Mouse (Mus musculus): Measurements from ENCODE around the gene Net1.
"Not testable (repeated sequence)": the region's sequence is repeated elsewhere in the genome, so short reads cannot be mapped to it uniquely, and the experiment has no call there.

Gene Net1

GRCm38 (mm10) chr13:3917571-3918311 lies at the start of gene Net1, which contains the start of gene Tubal3:
Gene Net1 (minus strand): TSS chr13:3918220.
Gene Tubal3 (plus strand): TSS chr13:3918274.
- DNase-seq (ENCODE audit: extremely low spot score, low read depth, low spot score) = peak; percentile 71

GRCm38 (mm10) chr13:3951198-3951914 lies 33.3 kb upstream of the Net1 start:
- DNase-seq (ENCODE audit: extremely low spot score, low read depth, low spot score) = no peak

- DNase-seq (ENCODE audit: extremely low spot score, low read depth, low spot score) = no peak
Measured at GRCm38 (mm10) chr13:3949477-3949876, 31.5 kb upstream of the Net1 start.

- no peak for DNase-seq (ENCODE audit: extremely low spot score, low read depth, low spot score)
Measured at GRCm38 (mm10) chr13:3947267-3947666, 29.2 kb upstream of the Net1 start.

GRCm38 (mm10) chr13:3945249-3945648 lies 27.2 kb upstream of the Net1 start, which contains the start of gene Ucn3:
Gene Ucn3 (minus strand): TSS chr13:3945349.
- no peak for DNase-seq (ENCODE audit: extremely low spot score, low read depth, low spot score)

- DNase-seq (ENCODE audit: extremely low spot score, low read depth, low spot score) = no peak
Measured at GRCm38 (mm10) chr13:3944699-3945098, 26.7 kb upstream of the Net1 start.

GRCm38 (mm10) chr13:3926046-3926445 lies 8.0 kb upstream of the Net1 start:
- no peak for DNase-seq (ENCODE audit: extremely low spot score, low read depth, low spot score)

GRCm38 (mm10) chr13:3925632-3926031 lies 7.6 kb upstream of the Net1 start:
- DNase-seq (ENCODE audit: extremely low spot score, low read depth, low spot score) = no peak

GRCm38 (mm10) chr13:3924483-3924882 lies 6.5 kb upstream of the Net1 start:
- DNase-seq (ENCODE audit: extremely low spot score, low read depth, low spot score) = no peak

GRCm38 (mm10) chr13:3913504-3913903 lies 4.5 kb downstream of the Net1 start:
- no peak for DNase-seq (ENCODE audit: extremely low spot score, low read depth, low spot score)

GRCm38 (mm10) chr13:3910356-3910755 lies 7.7 kb downstream of the Net1 start:
- DNase-seq (ENCODE audit: extremely low spot score, low read depth, low spot score) = no peak

GRCm38 (mm10) chr13:3908262-3908661 lies 9.8 kb downstream of the Net1 start:
- DNase-seq (ENCODE audit: extremely low spot score, low read depth, low spot score) = no peak

GRCm38 (mm10) chr13:3907151-3907696 lies 10.8 kb downstream of the Net1 start:
- DNase-seq (ENCODE audit: extremely low spot score, low read depth, low spot score) = no peak

GRCm38 (mm10) chr13:3899301-3899700 lies 18.7 kb downstream of the Net1 start:
- no peak for DNase-seq (ENCODE audit: extremely low spot score, low read depth, low spot score)

GRCm38 (mm10) chr13:3898202-3898601 lies 19.8 kb downstream of the Net1 start:
- DNase-seq (ENCODE audit: extremely low spot score, low read depth, low spot score) = not testable (repeated sequence)

- peak; percentile 75 for DNase-seq (ENCODE audit: extremely low spot score, low read depth, low spot score)
Measured at GRCm38 (mm10) chr13:3896913-3897312, 21.1 kb downstream of the Net1 start.

GRCm38 (mm10) chr13:3896032-3896431 lies 22.0 kb downstream of the Net1 start:
- DNase-seq (ENCODE audit: extremely low spot score, low read depth, low spot score) = no peak

GRCm38 (mm10) chr13:3895397-3895980 lies 22.5 kb downstream of the Net1 start:
- DNase-seq (ENCODE audit: extremely low spot score, low read depth, low spot score) = no peak

- no peak for DNase-seq (ENCODE audit: extremely low spot score, low read depth, low spot score)
Measured at GRCm38 (mm10) chr13:3894549-3894948, 23.5 kb downstream of the Net1 start.

GRCm38 (mm10) chr13:3893126-3893734 lies 24.8 kb downstream of the Net1 start:
- DNase-seq (ENCODE audit: extremely low spot score, low read depth, low spot score) = peak; percentile 62

- DNase-seq (ENCODE audit: extremely low spot score, low read depth, low spot score) = no peak
Measured at GRCm38 (mm10) chr13:3892601-3893000, 25.4 kb downstream of the Net1 start.
